Mouse (Mus musculus) cerebellum, adult 9-10 months (tissue): ENCODE data around the gene Sdr16c6.

Experiments
- DNase-seq: peaks from one replicate; pipeline ENCODE4 v3.0.0; 2022

Sdr16c6 gene

GRCm38 (mm10) chr4:4077372-4077771, at the start of gene Sdr16c6:
TSS of gene Sdr16c6 (minus strand) at chr4:4077522.
- no peak for DNase-seq

DNA sequence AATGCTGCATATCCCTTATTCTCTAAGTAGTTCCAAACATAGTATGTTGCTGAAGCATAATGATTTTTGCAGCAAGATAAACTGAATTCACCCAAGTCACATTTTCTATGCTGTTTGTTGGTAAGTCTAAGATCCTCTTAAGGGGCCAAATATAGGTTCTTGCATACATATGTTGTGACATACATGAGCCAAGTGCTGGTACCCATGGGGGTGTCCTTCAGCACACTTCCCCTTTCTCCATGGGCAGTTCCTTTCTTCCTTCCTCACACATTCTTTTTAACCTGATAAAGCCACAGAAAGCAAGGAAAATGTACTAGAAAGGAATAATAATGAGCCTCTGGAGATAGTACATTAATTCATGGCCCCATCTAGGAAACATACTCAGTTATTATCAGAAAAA, 2.9 kb upstream of the Sdr16c6 start:
- no peak for DNase-seq

DNA sequence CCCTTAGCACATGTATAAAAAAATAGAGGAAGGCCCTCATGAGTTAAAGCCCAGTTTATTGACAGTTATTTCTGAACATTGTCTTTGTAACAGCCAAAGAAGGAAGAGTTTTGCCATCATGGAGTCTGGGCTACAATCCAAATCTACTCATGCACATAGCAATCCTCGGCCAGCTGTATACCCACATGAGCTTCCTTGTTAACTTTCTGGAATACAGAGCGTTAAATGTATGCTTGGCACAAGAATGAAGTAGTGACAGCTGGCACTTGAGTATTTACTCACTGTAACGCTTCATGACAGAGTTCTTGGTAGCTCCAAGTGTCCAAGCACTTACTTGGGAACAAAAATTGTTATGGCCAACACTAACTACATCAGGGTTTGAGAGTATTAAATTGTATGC, 1.8 kb upstream of the Sdr16c6 start:
- DNase-seq: no peak

DNA sequence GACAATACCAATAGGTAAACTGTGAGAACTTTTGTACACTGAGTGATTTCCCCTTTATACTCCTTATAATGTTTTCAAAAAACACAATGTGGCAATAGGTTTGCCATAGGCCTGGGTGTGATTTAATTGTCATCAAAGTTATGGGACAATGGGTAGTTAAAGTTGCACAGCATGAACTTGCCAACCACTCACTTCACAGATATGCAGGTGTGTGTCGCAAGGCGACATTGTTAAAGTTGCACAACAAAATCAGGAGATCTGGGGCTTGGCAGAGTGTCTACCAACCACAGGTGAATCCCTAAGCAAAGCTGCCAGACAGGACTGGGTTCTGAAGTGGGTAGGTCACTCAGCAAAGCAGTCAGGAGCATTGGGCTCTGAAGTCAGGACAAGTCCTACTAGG, 1.3 kb downstream of the Sdr16c6 start:
- DNase-seq: no peak
